Mouse (Mus musculus) common myeloid progenitor, adult 5-6 weeks (primary cell): ENCODE data around the gene Gm8020. TPM values are rescaled to one million over a fixed set of nuclear protein-coding genes. Genes with fewer than 3 reads are reported as not detected.
"Not testable (repeated sequence)": the region's sequence is repeated elsewhere in the genome, so short reads cannot be mapped to it uniquely, and the experiment has no call there.

Experiments
- ATAC-seq: replicated peaks from 2 replicates; pipeline ENCODE4 v1.8.0; 2016; ENCODE audit warnings: low read depth, mild to moderate bottlenecking, moderate TSS enrichment, inconsistent platforms; ENCODE audit not compliant: poor library complexity, severe bottlenecking
- total RNA-seq: library from RNA; stranded (forward); fragments of 200-1000, 187-1606 nt; gene quantifications from 2 replicates; pipeline ENCODE4 v1.2.3, GENCODE M21; 2017

Gm8020 gene
- total RNA-seq: not detected in 2 replicates

GRCm38 (mm10) chr14:42502249-42502648 lies at the start of gene Gm8020:
TSS of gene Gm8020 (minus strand) at chr14:42502349.
- not testable (repeated sequence) for ATAC-seq

- ATAC-seq: not testable (repeated sequence)
Observed at GRCm38 (mm10) chr14:42543170-42543701, 41.1 kb upstream of the Gm8020 start.

DNA sequence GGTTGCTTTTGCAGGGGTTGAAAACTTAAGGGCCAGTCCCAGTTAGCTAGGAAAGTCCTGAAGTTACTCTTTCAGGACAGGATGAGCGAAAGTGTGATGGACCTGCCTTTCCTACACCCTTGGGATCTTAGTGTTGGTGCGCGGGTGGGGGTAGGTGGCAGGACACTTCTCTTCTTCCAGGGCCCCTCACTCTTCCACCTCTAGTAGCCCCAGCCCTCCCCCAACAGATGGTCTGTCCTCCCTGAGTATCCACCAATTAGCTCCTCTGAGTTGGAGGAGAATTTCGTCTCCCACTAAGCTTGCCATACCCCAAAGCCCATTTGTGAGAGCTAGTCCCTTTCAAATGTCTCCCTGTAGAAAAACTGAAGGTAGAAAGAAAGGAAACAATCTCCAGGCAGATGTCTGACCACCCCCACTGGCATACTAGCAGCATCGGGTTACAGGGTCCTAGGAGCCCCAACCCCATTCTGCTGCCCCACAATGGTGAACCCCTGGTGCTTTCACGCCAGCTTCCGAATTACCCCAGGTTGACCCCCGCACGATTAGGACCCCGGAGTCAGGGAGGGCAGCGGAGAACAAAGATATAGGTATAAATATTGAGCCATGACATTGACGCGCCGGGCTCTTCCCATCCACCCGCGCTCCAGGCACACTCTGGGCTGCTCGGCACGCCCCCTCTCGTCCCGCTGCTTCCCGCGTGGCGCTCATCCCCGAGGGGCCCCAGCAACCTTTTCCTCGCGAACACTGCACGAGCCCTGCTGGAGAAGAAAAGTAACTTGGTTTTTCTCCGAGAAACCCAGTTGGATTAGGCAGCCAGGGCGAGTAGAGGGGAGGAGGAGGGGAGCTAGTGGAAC lies 40.4 kb upstream of the Gm8020 start:
- ATAC-seq: not testable (repeated sequence)

DNA sequence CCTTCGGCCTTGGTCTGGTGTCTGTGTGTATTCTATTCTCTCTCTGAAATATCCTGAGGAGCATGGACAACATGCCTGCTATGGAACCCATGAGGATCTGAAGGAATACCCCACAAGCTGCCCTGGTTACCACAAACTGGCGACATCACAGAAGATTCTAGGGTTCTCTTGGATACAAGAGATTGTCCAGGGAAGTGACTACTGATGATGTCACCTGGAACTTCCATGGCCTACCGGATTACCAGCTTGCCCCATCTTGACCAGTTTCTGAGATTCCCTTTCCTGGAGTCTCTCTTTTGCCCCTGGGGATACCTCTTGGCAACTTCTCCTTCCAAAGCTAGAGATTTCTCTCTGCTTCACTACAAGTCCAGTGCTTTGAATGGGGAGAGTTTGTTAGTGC lies 22.0 kb upstream of the Gm8020 start, which contains the start of gene Gm8024:
Gene Gm8024 (minus strand): TSS at position 101 of the 400 bp plus-strand sequence.
- not testable (repeated sequence) for ATAC-seq

GRCm38 (mm10) chr14:42463581-42463980 lies 38.6 kb downstream of the Gm8020 start, which contains the start of gene Gm8011:
TSS of gene Gm8011 (plus strand) at chr14:42463881.
- ATAC-seq: not testable (repeated sequence)

Other genes starting within 250 kb of the Gm8020 start
- not detected in 2 replicates for gene Gm17026, start 242.3 kb downstream of the Gm8020 start, total RNA-seq
- not detected in 2 replicates for gene Gm9611, start 205.0 kb downstream of the Gm8020 start, total RNA-seq
- gene Gm7995, start 192.1 kb downstream of the Gm8020 start, total RNA-seq: not detected in 2 replicates
- not detected in 2 replicates for gene Gm8005, start 62.7 kb downstream of the Gm8020 start, total RNA-seq
- not detected in 2 replicates for gene Gm8011, start 38.5 kb downstream of the Gm8020 start, total RNA-seq
- gene Gm8024, start 21.9 kb upstream of the Gm8020 start, total RNA-seq: not detected in 2 replicates
- gene Gm17124, start 97.5 kb upstream of the Gm8020 start, total RNA-seq: not detected in 2 replicates
- not detected in 2 replicates for gene Gm3633, start 139.6 kb upstream of the Gm8020 start, total RNA-seq
- not detected in 2 replicates for gene Gm10378, start 153.6 kb upstream of the Gm8020 start, total RNA-seq